Mouse (Mus musculus): ENCODE data around the gene Prf1. TPM values are rescaled to one million over a fixed set of nuclear protein-coding genes. Genes with fewer than 3 reads are reported as not detected.

Prf1 gene
- polyA plus RNA-seq (2015; fragmentation: Nextera tagmentation; extraction: Ambion mirVana) = 3.1 and 3.6 TPM in 2 replicates

DNA sequence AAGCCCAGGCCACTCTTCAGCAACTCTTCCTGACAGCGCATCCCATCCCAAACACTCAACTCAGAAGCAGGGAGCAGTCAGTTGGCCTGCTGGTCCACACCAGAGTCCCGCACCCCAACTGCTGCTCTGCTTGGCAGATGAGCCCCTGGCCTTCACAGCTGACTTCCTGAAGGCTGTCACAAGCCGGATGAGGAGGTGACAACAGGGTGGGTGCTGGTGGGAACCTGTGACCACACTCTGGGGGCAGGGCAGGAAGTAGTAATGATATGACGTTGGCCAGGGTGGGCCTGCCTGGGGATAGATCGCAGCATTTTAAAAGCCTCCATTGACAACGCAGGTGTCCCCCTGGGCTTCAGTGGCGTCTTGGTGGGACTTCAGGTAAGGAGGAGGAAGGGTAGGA, at the start of gene Prf1:
Gene Prf1 (plus strand): TSS at position 357 of the 400 bp plus-strand sequence.
- DNase-seq (ENCODE audit: low spot score) = peak; percentile 87

DNA sequence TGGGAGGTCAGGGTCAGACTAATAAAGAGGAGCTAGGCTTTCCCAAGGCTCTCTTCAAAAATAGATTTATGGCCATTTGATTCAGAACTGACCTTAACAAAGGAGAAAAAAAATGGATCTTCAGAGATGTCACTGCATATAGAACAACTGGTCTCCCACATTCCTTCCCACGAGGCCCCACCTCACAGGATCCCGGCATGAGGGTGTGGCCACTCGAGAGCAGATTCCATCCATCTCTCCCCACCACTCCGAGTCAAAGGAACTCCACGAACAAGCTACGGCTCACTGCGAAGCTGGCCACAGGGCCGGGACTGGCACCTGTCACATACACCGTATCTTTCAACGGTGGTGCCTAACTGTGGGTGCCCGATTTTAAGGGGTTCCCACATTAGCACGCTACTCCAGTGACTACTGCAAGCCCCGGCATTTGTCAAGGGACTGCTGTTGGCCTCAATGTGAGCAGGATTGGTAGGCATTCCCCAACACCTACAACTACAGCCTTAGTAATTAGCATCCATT, 49.0 kb upstream of the Prf1 start:
- DNase-seq (ENCODE audit: low spot score) = no peak

DNA sequence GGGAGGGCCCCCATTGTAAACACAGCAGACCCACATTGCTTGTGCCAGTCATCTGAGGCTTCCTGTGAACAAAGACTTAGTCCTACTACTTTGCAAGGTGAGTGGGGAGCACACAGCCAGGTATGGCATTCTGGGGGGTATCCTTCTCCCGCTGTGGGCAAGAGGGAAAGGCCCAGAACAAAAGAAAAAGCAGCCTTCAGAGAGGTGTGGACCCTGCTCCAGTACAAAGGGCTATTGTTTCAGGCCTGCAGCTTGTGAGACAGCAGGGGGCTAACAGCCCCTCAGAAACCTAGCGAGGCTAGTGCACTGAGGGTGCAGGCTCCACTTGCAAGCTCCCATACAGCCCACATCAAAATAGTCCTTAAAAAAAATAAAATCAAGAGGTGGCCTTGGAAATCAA, 47.7 kb upstream of the Prf1 start:
- DNase-seq (ENCODE audit: low spot score) = no peak

DNA sequence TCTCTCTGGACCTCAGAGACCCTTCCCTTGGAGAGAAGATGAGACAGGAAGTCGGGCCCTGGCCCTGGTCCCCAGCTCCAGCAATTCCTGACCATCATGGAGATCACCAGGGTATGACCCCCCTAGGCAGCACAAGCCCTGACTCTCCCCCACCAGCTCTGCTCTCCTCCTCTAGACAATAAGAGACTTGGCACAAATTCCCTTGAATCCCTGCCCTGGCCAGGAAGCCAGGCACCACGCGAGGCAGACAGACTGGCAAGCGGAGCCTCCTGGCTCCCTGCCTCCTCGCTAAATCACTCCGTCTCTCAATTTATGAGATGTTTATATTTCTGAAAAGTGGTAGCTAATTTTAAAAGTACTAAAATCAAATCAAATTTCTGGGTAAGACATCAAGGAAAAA, 42.9 kb upstream of the Prf1 start:
- no peak for DNase-seq (ENCODE audit: low spot score)

DNA sequence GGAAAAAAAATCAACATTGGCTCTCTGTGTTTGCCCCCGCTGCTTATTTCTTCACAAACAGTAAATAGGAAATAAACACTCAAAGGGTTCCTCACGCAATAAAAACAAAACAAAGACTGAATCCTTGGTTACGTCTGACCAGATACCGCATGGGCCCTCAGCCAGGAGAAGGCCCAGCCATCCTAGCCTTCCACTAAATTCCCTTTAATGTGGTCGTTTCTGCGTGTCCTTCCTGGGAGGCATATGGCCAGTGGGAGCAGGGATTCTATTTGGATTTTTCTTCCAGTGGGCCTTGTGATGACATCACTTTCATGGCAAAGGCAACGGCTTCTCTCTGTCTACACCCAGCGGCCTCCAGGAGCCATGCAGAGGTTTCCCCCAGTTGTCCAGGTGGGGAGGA, 42.4 kb upstream of the Prf1 start:
- DNase-seq (ENCODE audit: low spot score) = no peak

DNA sequence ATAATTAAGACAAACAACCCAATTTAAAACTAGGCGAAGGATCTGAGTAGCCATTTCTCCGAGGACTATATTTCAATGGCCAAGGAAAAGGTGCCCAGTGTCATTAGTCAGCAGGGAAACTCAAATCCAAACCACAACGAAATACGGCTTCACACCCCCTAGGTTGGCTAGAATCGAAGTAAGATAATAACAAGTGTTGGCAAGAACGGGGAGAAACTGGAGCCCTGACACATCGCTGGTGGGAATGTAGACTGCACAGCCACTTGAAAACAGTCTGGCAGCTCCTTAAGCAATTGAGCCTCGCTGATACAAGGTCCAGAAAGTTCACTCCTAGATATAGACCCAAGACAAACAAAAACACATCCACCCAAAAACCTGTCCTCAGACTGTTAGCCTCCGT, 41.0 kb upstream of the Prf1 start:
- DNase-seq (ENCODE audit: low spot score) = no peak

DNA sequence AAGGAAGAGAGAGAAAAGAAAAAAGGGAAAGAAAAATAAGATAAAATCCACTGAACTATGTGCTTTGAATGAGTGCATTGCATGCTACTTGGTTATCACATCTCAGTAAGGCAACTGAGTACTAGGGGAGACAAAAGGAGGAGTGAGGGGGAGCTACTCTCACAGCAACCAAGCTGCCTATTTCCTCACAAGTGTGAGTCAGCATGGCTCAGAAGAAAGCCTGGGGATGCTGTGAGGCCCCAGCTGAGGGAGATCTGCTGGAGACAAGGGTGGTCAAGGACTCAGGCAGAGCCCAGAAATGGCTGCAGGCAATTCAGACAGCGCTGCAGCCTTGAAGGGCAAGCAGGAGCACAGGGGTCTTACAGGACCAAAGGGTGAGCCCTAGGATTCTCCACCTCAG, 39.5 kb upstream of the Prf1 start:
- no peak for DNase-seq (ENCODE audit: low spot score)

DNA sequence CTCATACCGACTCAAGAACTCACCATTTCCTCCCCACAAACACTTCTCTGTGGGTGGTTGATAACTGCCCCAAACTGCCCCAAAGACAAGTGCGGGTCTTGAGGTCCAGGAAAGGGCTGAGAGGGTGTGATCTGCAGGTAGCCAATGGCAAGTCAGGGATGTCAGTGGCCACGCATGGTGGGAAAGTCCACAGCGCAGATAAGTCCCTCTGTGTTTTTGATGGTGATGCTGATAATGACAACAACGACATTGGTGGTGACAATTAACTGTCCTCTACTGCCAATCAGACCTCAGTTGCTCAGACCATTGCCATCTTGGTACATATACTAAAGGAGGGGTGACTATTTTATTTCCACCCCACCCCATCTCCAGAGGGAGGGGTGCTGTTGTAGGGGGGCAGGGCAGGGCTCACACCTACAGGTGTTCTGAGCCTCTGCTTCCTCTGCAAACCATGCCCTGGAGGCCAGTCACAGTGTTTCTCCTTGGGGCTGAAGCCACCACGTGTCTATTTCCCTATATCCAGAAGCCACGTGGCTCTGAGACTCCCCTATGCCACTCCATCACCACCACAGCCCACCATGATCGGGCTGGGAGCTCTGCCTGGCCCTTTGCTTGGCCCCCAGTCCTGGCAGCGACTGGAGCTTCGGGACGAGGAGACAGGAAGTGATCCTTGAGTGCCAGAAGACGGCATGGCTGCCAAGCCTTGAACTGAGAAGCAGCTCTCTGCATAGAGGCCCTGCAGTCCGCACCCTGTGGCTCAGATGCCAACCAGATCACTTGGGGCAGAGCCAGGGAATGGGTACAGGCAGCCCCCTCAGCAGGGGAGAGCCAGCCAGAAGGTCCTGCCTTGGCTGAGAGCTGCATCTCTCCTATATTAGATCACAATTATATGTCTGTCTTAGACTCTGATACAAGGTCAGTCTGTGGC, 36.1 kb upstream of the Prf1 start:
- no peak for DNase-seq (ENCODE audit: low spot score)

DNA sequence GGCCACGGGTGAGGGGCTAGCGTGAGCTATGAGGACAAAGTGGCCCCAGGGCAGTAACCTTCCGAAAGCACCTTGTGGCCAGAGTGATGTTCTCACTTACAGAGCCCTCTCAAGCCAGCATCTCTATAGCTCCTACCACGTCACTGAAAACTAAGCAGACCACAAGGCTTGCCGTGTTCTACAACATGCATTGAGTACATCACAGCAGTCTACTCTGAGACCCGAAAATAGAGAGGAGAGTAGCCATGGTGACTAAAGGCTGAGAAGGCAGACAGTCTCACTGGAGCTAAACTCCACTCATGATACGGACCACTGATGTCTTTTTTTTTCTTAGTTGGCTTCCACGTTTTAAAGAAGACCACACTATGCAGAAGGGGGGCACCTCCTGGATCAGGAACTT, 34.0 kb upstream of the Prf1 start:
- no peak for DNase-seq (ENCODE audit: low spot score)

DNA sequence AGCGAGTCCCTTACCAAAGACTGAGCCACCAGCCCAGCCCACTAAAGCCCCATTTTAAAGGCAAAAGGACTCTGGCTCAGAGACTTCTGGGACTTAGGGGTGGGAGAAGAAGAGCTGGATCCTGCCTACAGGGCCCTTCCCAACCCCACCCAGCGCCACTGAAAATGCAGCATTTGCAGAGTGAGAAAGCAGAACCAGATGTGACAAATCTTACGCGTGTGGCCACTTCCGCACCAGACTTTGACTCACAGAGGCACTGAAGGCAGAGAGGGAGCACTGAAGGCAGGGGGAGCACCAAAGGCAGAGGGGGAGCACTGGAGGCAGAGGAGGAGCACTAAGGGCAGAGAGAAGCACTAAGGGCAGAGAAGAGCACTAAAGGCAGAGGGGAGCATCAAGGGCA, 30.3 kb upstream of the Prf1 start:
- no peak for DNase-seq (ENCODE audit: low spot score)

DNA sequence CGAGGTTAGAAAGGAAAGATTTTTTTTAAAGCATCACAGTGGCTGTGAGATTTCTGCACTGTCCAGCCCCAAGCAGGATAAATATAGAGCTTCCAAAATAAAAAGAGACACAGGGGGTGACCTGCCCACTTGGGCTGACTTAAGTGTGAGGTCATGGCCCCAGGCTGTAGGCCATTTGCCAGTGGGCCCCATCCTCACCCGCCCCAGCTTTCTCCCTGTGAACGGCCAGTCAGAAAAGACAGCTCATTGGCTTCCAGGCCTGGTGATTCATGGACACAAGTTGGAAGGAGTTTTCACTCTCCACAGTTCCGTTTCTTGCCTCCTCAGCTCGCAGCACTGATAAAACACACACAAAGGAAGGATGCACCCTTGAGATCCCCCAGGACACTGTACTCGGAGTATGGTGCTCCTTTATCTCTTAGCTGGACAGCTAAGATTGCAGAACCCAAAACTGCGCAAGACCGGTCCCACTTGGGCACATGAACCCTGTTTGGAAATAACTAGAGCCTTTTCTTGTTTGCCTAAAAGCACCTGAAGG, 25.5 kb upstream of the Prf1 start:
- DNase-seq (ENCODE audit: low spot score) = no peak

DNA sequence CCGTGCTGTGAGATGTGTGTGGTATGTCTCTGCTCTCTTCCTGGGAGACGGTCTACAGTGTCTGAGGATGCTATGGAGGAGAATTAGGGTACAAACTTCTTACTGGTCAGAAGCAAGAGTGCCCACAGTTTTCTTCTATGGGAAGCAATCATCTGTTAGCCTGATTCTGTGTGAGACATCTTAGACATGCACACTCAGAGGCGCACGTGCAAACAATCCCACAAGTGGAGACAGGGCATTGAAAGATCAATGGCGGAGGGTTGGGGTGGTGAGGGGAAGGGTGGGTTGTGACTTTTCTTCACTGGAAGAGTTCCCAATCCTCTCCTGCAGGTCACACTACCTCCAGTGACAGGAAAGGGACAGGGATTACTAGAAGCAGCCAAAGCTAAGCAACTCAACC, 25.0 kb upstream of the Prf1 start:
- DNase-seq (ENCODE audit: low spot score) = no peak

DNA sequence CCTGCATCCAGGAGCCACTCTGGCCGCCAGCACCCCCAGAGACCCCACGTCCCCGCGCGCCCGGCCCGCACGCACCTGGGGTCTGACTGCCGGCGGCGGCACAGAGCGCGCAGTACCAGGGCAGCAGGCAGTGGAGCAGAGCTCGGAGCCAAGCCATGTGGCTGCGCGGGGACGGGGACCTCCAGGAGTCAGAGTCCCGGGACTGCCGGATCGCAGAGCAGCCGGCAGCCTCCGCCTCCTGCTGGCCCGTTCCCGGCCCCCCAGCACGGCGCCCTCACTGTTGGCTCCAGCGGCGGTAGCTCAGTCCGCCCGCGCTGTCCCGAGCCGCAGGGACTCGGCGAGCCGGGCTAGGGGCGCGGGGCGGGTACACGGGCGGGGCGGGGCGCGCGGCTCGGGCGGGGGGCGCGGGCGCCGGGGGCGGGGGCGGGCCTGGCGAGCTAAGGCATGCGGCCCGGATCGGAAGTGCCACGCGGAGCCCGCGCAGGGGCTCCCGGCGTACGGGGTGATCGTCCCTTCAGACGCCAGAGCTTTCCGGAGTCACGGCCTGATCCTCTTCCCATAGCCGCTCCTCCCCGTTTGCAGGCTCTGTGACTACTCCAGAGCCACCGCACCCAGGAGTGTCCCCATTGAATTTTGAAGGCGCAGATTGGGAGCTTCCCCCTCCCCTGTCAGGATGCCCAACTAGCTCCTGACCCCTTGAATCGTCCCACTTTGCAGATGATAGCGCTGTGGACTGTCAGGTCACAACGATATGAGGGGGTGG, 24.4 kb upstream of the Prf1 start, which contains the start of gene Adamts14:
Gene Adamts14 (minus strand): TSS at position 358 of the 763 bp plus-strand sequence.
- DNase-seq (ENCODE audit: low spot score) = peak; percentile 26

DNA sequence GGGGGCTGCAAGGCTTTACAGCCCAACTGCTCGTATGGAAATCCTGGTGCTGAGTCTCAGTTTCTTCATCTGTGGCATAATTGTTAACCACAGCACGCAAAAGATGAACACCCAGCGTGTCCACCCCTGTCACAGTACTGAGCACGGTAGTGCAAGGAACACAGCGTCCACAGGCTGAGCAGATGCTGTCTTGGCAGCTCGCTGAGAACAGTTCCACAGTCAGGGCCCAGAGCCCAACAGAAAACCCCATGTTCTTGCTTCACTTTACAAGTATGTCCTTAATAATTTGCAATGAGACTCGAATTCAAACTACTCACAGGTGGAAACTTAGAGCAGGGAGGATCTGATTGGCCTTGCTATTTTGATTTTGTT, 23.8 kb upstream of the Prf1 start:
- DNase-seq (ENCODE audit: low spot score) = no peak

DNA sequence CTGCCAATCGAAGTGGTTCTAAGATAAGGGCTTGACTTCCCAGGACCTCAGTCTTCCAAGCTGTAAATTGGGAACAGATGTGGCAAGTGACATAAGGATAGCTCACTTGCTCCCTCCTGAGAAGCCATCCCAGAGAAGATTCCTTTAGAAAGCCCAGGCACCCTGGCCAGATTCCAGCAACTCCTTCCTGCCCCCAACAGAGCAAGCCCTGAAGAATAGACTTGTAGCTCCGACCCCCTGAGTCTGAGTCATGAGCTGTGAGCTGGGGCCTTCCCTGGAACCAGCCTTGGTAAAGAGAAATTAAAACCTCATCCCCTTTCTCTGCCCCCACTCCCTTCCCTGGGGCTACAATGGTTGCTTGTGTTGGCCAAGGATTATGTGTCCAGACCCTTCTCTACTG, 23.1 kb upstream of the Prf1 start:
- DNase-seq (ENCODE audit: low spot score) = no peak

DNA sequence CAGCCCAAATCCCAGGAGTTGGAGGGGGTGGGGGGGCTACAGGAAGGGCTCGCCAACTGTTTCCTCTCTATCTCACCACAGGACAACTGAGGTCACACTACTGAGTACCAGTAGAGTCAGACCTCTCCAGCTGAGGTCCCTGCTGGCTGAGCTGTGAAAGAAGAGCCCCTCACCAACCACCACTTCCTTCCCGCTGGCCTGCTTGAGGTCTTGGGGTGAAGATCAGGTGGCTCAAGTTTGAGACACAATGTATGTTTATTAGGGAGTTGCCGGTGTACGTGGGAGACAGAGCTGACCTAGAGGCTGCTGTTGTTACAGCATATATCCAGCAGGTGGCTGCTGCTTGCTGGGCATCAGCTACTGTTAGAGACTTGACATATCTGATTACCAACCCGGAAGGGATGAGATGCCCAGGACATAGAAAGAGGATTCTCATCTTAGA, 21.9 kb upstream of the Prf1 start:
- peak; percentile 47 for DNase-seq (ENCODE audit: low spot score)

DNA sequence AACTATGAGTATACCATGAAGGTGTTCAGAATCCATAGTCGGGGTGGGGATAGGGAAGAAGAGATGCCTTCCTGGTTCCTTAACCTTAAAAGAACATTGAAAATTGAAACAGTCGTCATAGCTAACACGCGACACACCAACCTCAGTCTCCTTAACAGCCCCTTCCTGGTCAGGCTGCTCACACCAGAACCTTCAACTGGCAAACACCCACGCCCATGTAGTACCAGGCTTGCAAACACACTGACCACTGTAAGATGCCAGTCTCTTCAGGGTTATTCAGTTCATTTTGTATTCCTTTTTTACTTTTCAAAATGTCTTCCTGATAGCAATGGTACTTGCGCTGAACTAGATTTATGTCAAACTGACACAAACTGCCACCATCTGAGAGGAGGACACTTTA, 20.6 kb upstream of the Prf1 start:
- no peak for DNase-seq (ENCODE audit: low spot score)

DNA sequence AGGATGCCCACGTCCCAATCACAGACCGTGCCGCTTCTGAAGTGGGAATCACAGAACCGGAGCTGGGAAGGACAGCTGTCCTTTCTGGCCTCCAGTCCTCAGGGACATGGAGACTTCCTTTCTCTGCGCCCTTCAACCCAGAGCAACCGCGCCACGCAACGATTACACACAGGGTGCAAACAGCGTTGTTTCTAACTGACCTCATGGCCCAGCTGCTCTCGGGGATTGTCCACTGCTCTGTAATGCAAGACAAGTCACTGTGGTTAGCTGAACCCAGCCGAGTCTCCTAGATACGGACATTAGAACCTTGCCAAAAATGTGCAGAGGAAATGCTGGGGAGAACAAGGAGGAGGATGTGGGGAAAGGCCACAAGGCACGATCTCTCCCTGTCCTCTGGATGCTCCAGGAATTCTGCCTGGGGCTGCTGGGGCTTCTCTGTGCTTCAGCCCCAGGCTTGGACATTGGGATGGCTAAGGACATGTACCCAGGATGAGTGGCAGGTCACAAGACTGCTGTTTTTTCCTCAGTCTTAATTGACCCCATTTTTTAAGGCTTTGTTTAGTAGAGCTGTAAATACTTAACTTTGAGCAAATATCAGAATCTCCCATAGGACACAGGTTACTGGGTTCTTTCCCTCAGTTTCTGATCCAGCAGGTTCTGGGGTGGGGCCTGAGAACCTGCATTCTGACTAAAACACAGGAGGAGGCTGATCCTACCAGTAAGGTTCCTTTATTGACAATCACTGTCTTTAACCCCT, 19.5 kb upstream of the Prf1 start:
- DNase-seq (ENCODE audit: low spot score) = no peak

DNA sequence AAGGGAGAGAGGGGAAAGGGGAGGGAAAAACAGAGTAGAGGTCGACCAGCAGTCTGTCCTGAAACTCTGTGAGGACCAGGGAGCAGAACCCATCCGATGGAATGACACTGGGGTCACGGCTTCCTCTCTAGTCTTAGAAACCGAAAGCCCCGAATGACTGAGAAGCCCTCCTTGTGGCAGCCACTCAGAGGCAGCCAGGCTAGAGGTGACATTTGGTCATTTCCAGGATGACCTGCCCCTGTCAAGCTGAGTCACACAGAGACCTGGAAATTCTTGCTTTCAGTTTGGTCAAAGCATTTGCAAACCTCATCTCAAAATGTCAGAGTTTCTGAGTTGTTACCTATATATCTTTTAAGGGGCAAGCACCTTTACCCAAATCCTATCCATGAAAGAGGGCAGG, 16.5 kb upstream of the Prf1 start:
- no peak for DNase-seq (ENCODE audit: low spot score)

DNA sequence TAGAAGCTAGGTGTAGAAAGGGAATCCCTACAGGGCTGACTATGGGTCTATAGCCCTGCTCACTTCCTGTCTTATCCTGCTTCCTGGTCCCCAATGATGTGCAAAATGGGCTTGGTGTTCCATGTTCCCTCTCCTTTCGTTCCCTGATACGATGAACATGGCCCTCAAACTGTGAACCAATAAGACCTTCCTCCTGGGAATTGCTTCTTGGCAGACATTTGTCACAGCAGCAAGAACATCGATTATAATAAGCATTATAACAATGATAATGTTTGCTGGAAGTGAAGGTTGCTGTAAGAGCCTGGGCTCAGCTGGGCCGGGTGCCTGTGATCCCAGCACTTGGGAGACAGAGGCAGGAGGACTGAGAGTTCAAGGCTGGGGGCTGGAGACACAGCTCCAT, 13.3 kb upstream of the Prf1 start:
- no peak for DNase-seq (ENCODE audit: low spot score)

DNA sequence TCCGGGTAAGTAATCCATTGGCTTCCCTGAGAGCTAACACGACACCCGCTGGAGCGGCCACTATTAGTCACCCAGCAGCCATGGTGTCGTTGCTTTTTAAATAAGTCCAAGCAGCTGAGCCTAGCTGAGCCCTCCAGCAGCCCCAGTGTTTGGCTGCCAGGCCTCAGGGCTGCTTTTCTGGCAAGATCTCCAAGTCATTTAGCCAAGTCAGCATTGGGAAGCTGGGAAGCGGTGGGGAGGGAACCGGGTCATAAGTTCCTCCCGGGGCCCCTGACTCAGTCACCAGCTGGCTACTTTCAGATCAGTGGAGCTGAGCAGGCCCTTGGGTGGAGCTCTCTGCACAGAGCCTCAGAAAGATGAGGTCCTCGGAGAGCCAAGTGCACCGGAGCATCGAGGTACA, 12.4 kb upstream of the Prf1 start:
- no peak for DNase-seq (ENCODE audit: low spot score)

All from thymus, postnatal 0 days (tissue).